ENCODE assay signal across 8 mouse cellular contexts in genomic region chr15:89178260-89178860, GRCm38 (mm10). TPM values are rescaled to one million over a fixed set of nuclear protein-coding genes. Genes with fewer than 3 reads are reported as not detected.
DNase-seq lines count a peak whose midpoint lies in the region; ATAC-seq lines count a peak whose summit lies in the region.

No protein-coding gene starts in this region.

- no peaks in the 10 kb centered on the region for H3K36me3 ChIP-seq in lung, embryonic 16.5 days (ENCODE audit: control insufficient read depth, insufficient read depth, low read length)
- no peaks in the 10 kb centered on the region for H3K36me3 ChIP-seq in embryonic facial prominence, embryonic 13.5 days
- H3K36me3 ChIP-seq in intestine, embryonic 14.5 days (ENCODE audit: control insufficient read depth, insufficient read depth, low read length), result no peaks in the 10 kb centered on the region
- H3K36me3 ChIP-seq in neural tube, embryonic 14.5 days (ENCODE audit: control insufficient read depth, insufficient read depth, low read length), result no peaks in the 10 kb centered on the region

- 51% methylated on average over 7 of the region's 7 CpGs for WGBS in lung, embryonic 16.5 days
- WGBS in embryonic facial prominence, embryonic 13.5 days, result 77% methylated on average over 7 of the region's 7 CpGs
- 68% methylated on average over 7 of the region's 7 CpGs for WGBS in intestine, embryonic 14.5 days
- WGBS in neural tube, embryonic 14.5 days, result 75% methylated on average over 7 of the region's 7 CpGs

- H3K27ac ChIP-seq in lung, embryonic 16.5 days (ENCODE audit: low read length), result peak overlapping the region; percentile 95
- peak overlapping the region; percentile 95 for H3K27ac ChIP-seq in embryonic facial prominence, embryonic 13.5 days
- peak overlapping the region; percentile 88 for H3K27ac ChIP-seq in intestine, embryonic 14.5 days (ENCODE audit: low read depth)
- no peak overlapping the region; the same call in 1 of the 2 replicates for H3K27ac ChIP-seq in neural tube, embryonic 14.5 days (ENCODE audit: low read depth, low read length)

- ATAC-seq in lung, embryonic 16.5 days (ENCODE audit: low read depth), result no peak
- no peak for ATAC-seq in embryonic facial prominence, embryonic 13.5 days (ENCODE audit: insufficient number of reproducible peaks, insufficient read depth, low FRiP score, low TSS enrichment, low read depth)
- no peak for ATAC-seq in intestine, embryonic 14.5 days (replicated peaks; ENCODE audit: low FRiP score, low TSS enrichment, low read depth)
- ATAC-seq in neural tube, embryonic 14.5 days (ENCODE audit: low read depth), result no peak
- no peak for ATAC-seq in CD4-positive, CD25-positive, alpha-beta regulatory T cell, adult 4 months

- H3K9ac ChIP-seq in lung, embryonic 16.5 days (ENCODE audit: low read length), result peak overlapping the region; percentile 91
- peak overlapping the region; percentile 92 for H3K9ac ChIP-seq in embryonic facial prominence, embryonic 13.5 days
- peak overlapping the region; percentile 76; the same call in 1 of the 2 replicates for H3K9ac ChIP-seq in intestine, embryonic 14.5 days (ENCODE audit: low read length)
- peak overlapping the region; percentile 12 for H3K9ac ChIP-seq in neural tube, embryonic 14.5 days (replicated peaks; ENCODE audit: low read depth, low read length)

- DNase-seq in lung, postnatal 25 days (ENCODE audit: low spot score), result no peak
- no peak for DNase-seq in intestine, embryonic 14.5 days (ENCODE audit: low spot score)
- DNase-seq in adrenal gland, postnatal 10 days, result no peak
- no peak for DNase-seq in layer of hippocampus, adult 9-10 months (ENCODE audit: low spot score)

- no peaks in the 10 kb centered on the region for H3K9me3 ChIP-seq in lung, embryonic 16.5 days (ENCODE audit: control insufficient read depth, low read length)
- no peaks in the 10 kb centered on the region for H3K9me3 ChIP-seq in embryonic facial prominence, embryonic 13.5 days
- H3K9me3 ChIP-seq in intestine, embryonic 14.5 days (ENCODE audit: control insufficient read depth, low read length), result no peaks in the 10 kb centered on the region
- no peaks in the 10 kb centered on the region for H3K9me3 ChIP-seq in neural tube, embryonic 14.5 days (ENCODE audit: control insufficient read depth, low read length)

- no peaks in the 10 kb centered on the region for H3K27me3 ChIP-seq in lung, embryonic 16.5 days (ENCODE audit: control insufficient read depth, insufficient read depth, low read depth, low read length)
- H3K27me3 ChIP-seq in embryonic facial prominence, embryonic 13.5 days, result no peaks in the 10 kb centered on the region
- H3K27me3 ChIP-seq in intestine, embryonic 14.5 days (replicated peaks; ENCODE audit: control insufficient read depth, insufficient read depth, low read length), result no peaks in the 10 kb centered on the region
- H3K27me3 ChIP-seq in neural tube, embryonic 14.5 days (ENCODE audit: control insufficient read depth, insufficient read depth, low read length), result no peaks in the 10 kb centered on the region

- H3K4me1 ChIP-seq in lung, embryonic 16.5 days (replicated peaks; ENCODE audit: control insufficient read depth, insufficient read depth, low read length), result peaks cover 71% of the 10 kb centered on the region
- H3K4me1 ChIP-seq in embryonic facial prominence, embryonic 13.5 days, result peaks cover 87% of the 10 kb centered on the region
- H3K4me1 ChIP-seq in intestine, embryonic 14.5 days (replicated peaks; ENCODE audit: control insufficient read depth, insufficient read depth, low read length), result peaks cover 62% of the 10 kb centered on the region
- H3K4me1 ChIP-seq in neural tube, embryonic 14.5 days (ENCODE audit: control insufficient read depth, insufficient read depth, low read length), result peaks cover 50% of the 10 kb centered on the region

- H3K4me3 ChIP-seq in lung, embryonic 16.5 days (ENCODE audit: low read length), result peak overlapping the region; percentile 79
- H3K4me3 ChIP-seq in embryonic facial prominence, embryonic 13.5 days, result peak overlapping the region; percentile 83
- peak overlapping the region; percentile 72 for H3K4me3 ChIP-seq in intestine, embryonic 14.5 days (ENCODE audit: low read depth, low read length)
- peak overlapping the region; percentile 78 for H3K4me3 ChIP-seq in neural tube, embryonic 14.5 days (ENCODE audit: low read depth, low read length)

- peak overlapping the region; percentile 63 for H3K4me2 ChIP-seq in lung, embryonic 16.5 days (ENCODE audit: low read depth, low read length)
- peak overlapping the region; percentile 93 for H3K4me2 ChIP-seq in embryonic facial prominence, embryonic 13.5 days
- peak overlapping the region; percentile 63 for H3K4me2 ChIP-seq in intestine, embryonic 14.5 days (ENCODE audit: low read length)
- peak overlapping the region; percentile 68 for H3K4me2 ChIP-seq in neural tube, embryonic 14.5 days (ENCODE audit: low read depth, low read length)

RNA-seq across cellular contexts. Expression of gene Plxnb2, which starts 2.2 kb away (rescaled TPM):
- polyA plus RNA-seq in lung, embryonic 16.5 days (2015; fragmentation: Nextera tagmentation; extraction: Ambion mirVana), result 134 and 139 TPM in 2 replicates
- 130 and 157 TPM in 2 replicates for polyA plus RNA-seq in embryonic facial prominence, embryonic 13.5 days (2015; fragmentation: Nextera tagmentation; extraction: Ambion mirVana)
- 149 and 150 TPM in 2 replicates for polyA plus RNA-seq in intestine, embryonic 14.5 days (2014; fragmentation: Nextera tagmentation; extraction: Ambion mirVana)
- polyA plus RNA-seq in neural tube, embryonic 14.5 days (2014; fragmentation: Nextera tagmentation; extraction: Ambion mirVana), result 66.4 and 100 TPM in 2 replicates
- 1 to 10 TPM in 1 of 2 experiments, under 1 TPM in 1; 0.85 to 2.8 TPM for polyA plus RNA-seq in CD4-positive, CD25-positive, alpha-beta regulatory T cell, adult 4 months (2017; shearing (Covaris generic))
- total RNA-seq in adrenal gland, postnatal 10 days (2021), result 100 to 1,000 TPM in 1 of 2 experiments, 10 to 100 TPM in 1; 96.8 to 105 TPM

RNA-seq across cellular contexts. Expression of gene Dennd6b, which starts 17.9 kb away (rescaled TPM):
- 12.2 and 12.5 TPM in 2 replicates for polyA plus RNA-seq in lung, embryonic 16.5 days (2015; fragmentation: Nextera tagmentation; extraction: Ambion mirVana)
- polyA plus RNA-seq in embryonic facial prominence, embryonic 13.5 days (2015; fragmentation: Nextera tagmentation; extraction: Ambion mirVana), result 21.3 TPM in 2 replicates
- polyA plus RNA-seq in intestine, embryonic 14.5 days (2014; fragmentation: Nextera tagmentation; extraction: Ambion mirVana), result 13.9 and 16.2 TPM in 2 replicates
- polyA plus RNA-seq in neural tube, embryonic 14.5 days (2014; fragmentation: Nextera tagmentation; extraction: Ambion mirVana), result 83.0 and 94.5 TPM in 2 replicates
- polyA plus RNA-seq in CD4-positive, CD25-positive, alpha-beta regulatory T cell, adult 4 months (2017; shearing (Covaris generic)), result 10 to 100 TPM; 13.5 to 18.4 TPM
- 1 to 10 TPM; 4.7 to 7.4 TPM for total RNA-seq in adrenal gland, postnatal 10 days (2021)

RNA-seq across cellular contexts. Expression of gene Mapk11, which starts 28.9 kb away (rescaled TPM):
- polyA plus RNA-seq in lung, embryonic 16.5 days (2015; fragmentation: Nextera tagmentation; extraction: Ambion mirVana), result 9.6 and 10.3 TPM in 2 replicates
- 13.3 and 13.5 TPM in 2 replicates for polyA plus RNA-seq in embryonic facial prominence, embryonic 13.5 days (2015; fragmentation: Nextera tagmentation; extraction: Ambion mirVana)
- polyA plus RNA-seq in intestine, embryonic 14.5 days (2014; fragmentation: Nextera tagmentation; extraction: Ambion mirVana), result 7.4 and 7.8 TPM in 2 replicates
- 24.9 and 32.9 TPM in 2 replicates for polyA plus RNA-seq in neural tube, embryonic 14.5 days (2014; fragmentation: Nextera tagmentation; extraction: Ambion mirVana)
- polyA plus RNA-seq in CD4-positive, CD25-positive, alpha-beta regulatory T cell, adult 4 months (2017; shearing (Covaris generic)), result 10 to 100 TPM; 21.7 to 39.5 TPM
- total RNA-seq in adrenal gland, postnatal 10 days (2021), result 1 to 10 TPM; 5.1 to 7.3 TPM

RNA-seq across cellular contexts. Expression of gene Ppp6r2, which starts 33.0 kb away (rescaled TPM):
- polyA plus RNA-seq in lung, embryonic 16.5 days (2015; fragmentation: Nextera tagmentation; extraction: Ambion mirVana), result 25.7 and 26.4 TPM in 2 replicates
- polyA plus RNA-seq in embryonic facial prominence, embryonic 13.5 days (2015; fragmentation: Nextera tagmentation; extraction: Ambion mirVana), result 40.0 and 41.7 TPM in 2 replicates
- 26.9 and 29.6 TPM in 2 replicates for polyA plus RNA-seq in intestine, embryonic 14.5 days (2014; fragmentation: Nextera tagmentation; extraction: Ambion mirVana)
- 85.5 and 92.7 TPM in 2 replicates for polyA plus RNA-seq in neural tube, embryonic 14.5 days (2014; fragmentation: Nextera tagmentation; extraction: Ambion mirVana)
- 10 to 100 TPM; 25.3 to 28.0 TPM for polyA plus RNA-seq in CD4-positive, CD25-positive, alpha-beta regulatory T cell, adult 4 months (2017; shearing (Covaris generic))
- total RNA-seq in adrenal gland, postnatal 10 days (2021), result 10 to 100 TPM; 41.8 to 52.0 TPM

RNA-seq across cellular contexts. Expression of gene Mapk12, which starts 37.9 kb away (rescaled TPM):
- polyA plus RNA-seq in lung, embryonic 16.5 days (2015; fragmentation: Nextera tagmentation; extraction: Ambion mirVana), result 12.2 and 13.9 TPM in 2 replicates
- polyA plus RNA-seq in embryonic facial prominence, embryonic 13.5 days (2015; fragmentation: Nextera tagmentation; extraction: Ambion mirVana), result 4.6 and 4.7 TPM in 2 replicates
- polyA plus RNA-seq in intestine, embryonic 14.5 days (2014; fragmentation: Nextera tagmentation; extraction: Ambion mirVana), result 4.5 and 5.1 TPM in 2 replicates
- polyA plus RNA-seq in neural tube, embryonic 14.5 days (2014; fragmentation: Nextera tagmentation; extraction: Ambion mirVana), result 2.9 and 5.2 TPM in 2 replicates
- 1 to 10 TPM; 5.2 to 5.6 TPM for polyA plus RNA-seq in CD4-positive, CD25-positive, alpha-beta regulatory T cell, adult 4 months (2017; shearing (Covaris generic))
- total RNA-seq in adrenal gland, postnatal 10 days (2021), result 10 to 100 TPM; 10.1 to 19.3 TPM

Comparison
In these comparisons a context has a peak if more than half of its experiments do, and no peak if none do; other contexts are left out.
1. H3K9ac ChIP-seq: peak in every context shown above with its lines; median percentile 92 in embryonic facial prominence, embryonic 13.5 days; 91 in lung, embryonic 16.5 days; 76 in intestine, embryonic 14.5 days; 12 in neural tube, embryonic 14.5 days.
2. RNA of gene Plxnb2, which starts 2.2 kb away (polyA plus RNA-seq): 149 to 150 TPM in intestine, embryonic 14.5 days, 134 to 139 TPM in lung, embryonic 16.5 days, 130 to 157 TPM in embryonic facial prominence, embryonic 13.5 days and 66.4 to 100 TPM in neural tube, embryonic 14.5 days; 0.85 to 2.8 TPM in CD4-positive, CD25-positive, alpha-beta regulatory T cell, adult 4 months; every median in the first group is over 10 times any median in the second.
3. Peak in every context shown above with its lines, with median percentiles within 50 percentile points of each other: H3K4me2 ChIP-seq and H3K4me3 ChIP-seq.